Mouse (Mus musculus): ENCODE results near the gene Tpk1.

DNA sequence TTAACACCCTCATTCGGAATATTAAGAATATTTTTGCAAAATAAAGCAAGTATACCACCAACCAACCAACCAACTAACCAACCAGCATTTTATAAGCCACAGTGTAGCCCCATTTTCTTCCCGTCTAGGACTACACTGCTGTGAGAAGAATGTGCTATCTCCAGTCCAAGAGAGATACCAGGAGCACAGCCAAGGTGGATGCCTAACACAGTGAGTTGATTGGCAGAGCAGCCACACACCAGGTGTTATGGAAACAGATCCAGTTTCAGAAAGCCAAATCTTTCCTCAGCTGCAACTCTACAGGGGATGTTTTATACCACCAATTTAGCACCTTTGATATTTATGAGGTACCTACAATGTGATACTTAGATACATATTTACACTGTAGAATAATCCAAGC lies 299.1 kb downstream of the Tpk1 start:
- TF ChIP-seq CTCF (IDR thresholded peaks at IDR 0.05; ENCODE audit: extremely low read depth, insufficient read depth, low read length) (no peak), POLR2A (IDR thresholded peaks at IDR 0.05; ENCODE audit: extremely low read depth, insufficient read depth, low read length) (no peak)

Measured in cortical plate, adult 2 months (tissue).